Mouse (Mus musculus) lung, embryonic 16.5 days (tissue): Measurements from ENCODE around the gene Tpcn2. TPM values are rescaled to one million over a fixed set of nuclear protein-coding genes. Genes with fewer than 3 reads are reported as not detected.

Source experiments
- ATAC-seq: fragments of 200-750 bp; cut with Nextera tagmentation; 2 replicates; pipeline ENCODE4 v1.8.0; 2017; ENCODE audit warnings: low read depth, mild to moderate bottlenecking, moderate library complexity
- H3K27ac ChIP-seq: fragments of 300-500 bp; sonication (generic); 2 replicates; pipeline ENCODE4 v1.5.1; 2014; ENCODE audit warnings: mild to moderate bottlenecking, control low read depth, low read length
- H3K27me3 ChIP-seq: fragments of 300-500 bp; sonication (generic); 2 replicates; pipeline ENCODE4 v1.6.1; 2014; ENCODE audit warnings: low read depth, low read length, mixed read lengths; ENCODE audit not compliant: control insufficient read depth, insufficient read depth
- H3K36me3 ChIP-seq: fragments of 300-500 bp; sonication (generic); 2 replicates; pipeline ENCODE4 v1.6.1; 2014; ENCODE audit warnings: low read length; ENCODE audit not compliant: control insufficient read depth, insufficient read depth
- H3K4me1 ChIP-seq: fragments of 300-500 bp; sonication (generic); replicated peaks from 2 replicates; pipeline ENCODE4 v1.6.1; 2014; ENCODE audit warnings: low read length, mixed read lengths; ENCODE audit not compliant: control insufficient read depth, insufficient read depth
- H3K4me2 ChIP-seq: fragments of 300-500 bp; sonication (generic); 2 replicates; pipeline ENCODE4 v1.6.1; 2014; ENCODE audit warnings: low read depth, low read length, control low read depth
- H3K4me3 ChIP-seq: fragments of 300-500 bp; sonication (generic); 2 replicates; pipeline ENCODE4 v1.5.1; 2014; ENCODE audit warnings: mild to moderate bottlenecking, low read length, control low read depth
- H3K9ac ChIP-seq: fragments of 300-500 bp; sonication (generic); 2 replicates; pipeline ENCODE4 v1.6.1; 2014; ENCODE audit warnings: low read length, control low read depth
- H3K9me3 ChIP-seq: fragments of 300-500 bp; sonication (generic); 2 replicates; pipeline ENCODE4 v1.6.1; 2016; ENCODE audit warnings: low read length; ENCODE audit not compliant: control insufficient read depth
- WGBS: fragments of 180-500 bp; shearing (Covaris S2); extraction: QIAGEN DNeasy Blood & Tissue Kit; methylation state at CpG from one replicate; pipeline ENCODE4 v1.1.7; 2014; 5-methylcytosine and 5-hydroxymethylcytosine counted together
- polyA plus RNA-seq: library from polyadenylated mRNA; unstranded; fragments of >200 nt; fragmentation: Nextera tagmentation; extraction: Ambion mirVana; gene quantifications from 2 replicates; pipeline ENCODE4 v1.2.1, GENCODE M21; 2015

Gene Tpcn2
- polyA plus RNA-seq, 1 experiment from 2014 or later, result 12.3 TPM

DNA sequence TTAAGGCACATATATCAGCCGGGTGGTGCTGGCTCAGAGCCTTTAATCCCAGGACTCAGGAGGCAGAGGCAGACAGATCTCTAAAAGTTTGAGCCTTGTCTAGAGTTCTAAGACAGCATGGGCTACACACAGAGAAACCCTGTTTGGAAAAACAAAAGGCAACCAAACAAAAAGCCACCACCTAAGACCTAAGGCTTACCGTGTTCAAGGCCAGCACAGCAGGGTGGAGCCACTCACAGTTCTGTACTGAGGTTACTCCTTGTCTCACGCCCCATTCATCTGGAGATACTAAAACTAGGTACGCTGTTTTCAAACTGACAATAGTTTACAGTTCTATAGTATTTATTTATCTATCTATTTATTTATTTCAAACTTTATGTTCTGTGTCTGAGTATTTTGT, 1.7 kb upstream of the Tpcn2 start:
- H3K4me3 ChIP-seq, result no peak overlapping the region
- H3K36me3 ChIP-seq, result no peaks in the 10 kb centered on the region
- H3K27me3 ChIP-seq, result no peaks in the 10 kb centered on the region
- H3K4me2 ChIP-seq, result no peak overlapping the region
- H3K27ac ChIP-seq, result no peak overlapping the region
- no peak overlapping the region for H3K9ac ChIP-seq
- WGBS, result 77% methylated on average over 4 of the region's 4 CpGs
- no peaks in the 10 kb centered on the region for H3K9me3 ChIP-seq
- ATAC-seq, result no peak
- H3K4me1 ChIP-seq, result peaks cover 14% of the 10 kb centered on the region

DNA sequence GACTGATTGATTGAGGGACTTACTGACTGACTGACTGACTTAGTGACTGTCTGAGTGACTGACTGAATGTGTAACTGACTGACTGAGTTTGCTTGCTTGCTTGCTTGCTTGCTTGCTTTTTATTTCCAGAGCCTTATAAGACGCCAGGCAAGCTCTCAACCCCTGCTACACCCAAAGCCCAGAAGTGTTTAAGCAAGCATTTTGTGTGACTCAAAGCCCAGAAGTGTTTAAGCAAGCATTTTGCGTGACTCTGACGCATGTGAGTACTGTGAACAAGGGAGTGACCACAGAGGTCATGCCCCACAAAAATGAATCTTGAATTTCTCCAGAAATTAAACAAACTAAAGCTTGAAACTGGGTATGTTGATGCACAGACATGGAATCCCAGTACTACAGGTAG, 482 bp upstream of the Tpcn2 start:
- 25% methylated on average over 3 of the region's 3 CpGs for WGBS
- peaks cover 14% of the 10 kb centered on the region for H3K4me1 ChIP-seq
- peak; percentile 73 for ATAC-seq
- peaks cover 4% of the 10 kb centered on the region; the same call in 1 of the 2 replicates for H3K36me3 ChIP-seq
- peak overlapping the region; percentile 67 for H3K4me2 ChIP-seq
- no peak overlapping the region for H3K9ac ChIP-seq
- H3K27me3 ChIP-seq, result no peaks in the 10 kb centered on the region
- peak overlapping the region; percentile 69 for H3K27ac ChIP-seq
- H3K9me3 ChIP-seq, result no peaks in the 10 kb centered on the region
- peak overlapping the region; percentile 64 for H3K4me3 ChIP-seq

DNA sequence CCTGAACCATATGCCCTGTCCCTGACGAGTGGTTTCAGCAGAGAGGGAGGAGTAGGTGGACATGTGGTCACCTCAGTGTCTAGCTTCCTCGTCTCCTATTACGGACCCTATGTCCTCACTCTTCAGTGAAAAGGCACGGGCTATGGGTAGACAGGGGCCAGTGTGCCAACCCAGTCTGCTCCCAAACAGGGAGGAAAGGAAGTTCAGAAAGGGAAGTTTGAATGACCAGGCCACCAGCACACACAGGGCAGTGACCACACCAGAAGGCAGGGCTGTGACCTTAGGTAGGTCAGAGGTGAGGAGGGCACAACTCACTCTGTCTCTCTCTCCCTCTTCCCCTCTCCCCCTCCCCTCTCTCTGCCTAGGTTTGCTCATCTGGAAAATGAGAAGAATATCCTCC, 770 bp downstream of the Tpcn2 start:
- peak; percentile 2; the same call in 1 of the 2 replicates for ATAC-seq
- H3K4me2 ChIP-seq, result peak overlapping the region; percentile 67
- H3K27ac ChIP-seq, result peak overlapping the region; percentile 69; the same call in 1 of the 2 replicates
- peak overlapping the region; percentile 64 for H3K4me3 ChIP-seq
- no peaks in the 10 kb centered on the region for H3K27me3 ChIP-seq
- H3K9me3 ChIP-seq, result no peaks in the 10 kb centered on the region
- WGBS, result 48% methylated on average over 4 of the region's 4 CpGs
- H3K36me3 ChIP-seq, result peaks cover 10% of the 10 kb centered on the region
- H3K4me1 ChIP-seq, result peaks cover 14% of the 10 kb centered on the region
- peak overlapping the region; percentile 69 for H3K9ac ChIP-seq

DNA sequence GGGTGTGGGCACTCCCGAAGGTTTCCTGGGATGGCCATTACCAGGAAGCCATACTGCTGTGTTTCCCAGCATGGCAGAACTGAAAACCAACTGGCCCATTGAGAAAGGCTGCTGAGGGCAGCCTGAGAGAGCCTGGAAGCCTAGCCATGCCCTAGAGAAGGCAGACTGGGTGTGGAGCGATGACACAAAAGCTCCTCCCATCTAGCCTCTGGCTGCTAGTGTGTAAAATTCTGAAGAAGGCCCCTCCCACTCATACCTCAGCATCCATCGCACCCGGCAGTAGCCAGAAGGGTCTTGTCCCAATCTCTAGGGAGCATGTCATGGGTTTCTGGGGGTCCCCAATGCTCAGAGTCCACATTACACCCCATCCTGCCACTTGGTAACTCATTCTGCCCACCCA, 2.4 kb downstream of the Tpcn2 start:
- WGBS, result 64% methylated on average over 4 of the region's 4 CpGs
- Histone ChIP-seq H3K27ac (no peak overlapping the region), H3K36me3 (peaks cover 17% of the 10 kb centered on the region), H3K9ac (no peak overlapping the region), H3K27me3 (no peaks in the 10 kb centered on the region), H3K9me3 (no peaks in the 10 kb centered on the region), H3K4me3 (no peak overlapping the region), H3K4me2 (no peak overlapping the region), H3K4me1 (peaks cover 14% of the 10 kb centered on the region)
- ATAC-seq, result no peak

DNA sequence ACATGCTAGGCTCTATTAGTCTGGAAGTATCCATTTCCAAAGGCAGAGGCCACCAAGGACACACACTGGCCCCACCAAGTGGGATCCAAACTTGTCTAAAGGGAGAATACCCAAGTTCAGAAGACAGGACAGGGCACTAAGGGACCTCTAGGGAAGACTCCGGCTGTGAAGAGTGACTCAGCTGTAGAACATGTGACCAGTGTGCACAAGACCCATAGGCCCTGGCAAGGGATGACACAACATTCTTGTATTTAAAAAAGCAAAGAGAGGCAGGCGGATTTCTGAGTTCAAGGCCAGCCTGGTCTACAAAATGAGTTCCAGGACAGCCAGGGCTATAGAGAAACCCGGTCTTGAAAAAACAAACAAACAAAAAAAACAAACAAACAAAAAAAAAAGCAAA, 8.3 kb downstream of the Tpcn2 start:
- H3K27ac ChIP-seq, result no peak overlapping the region
- H3K9me3 ChIP-seq, result no peaks in the 10 kb centered on the region
- no peak for ATAC-seq
- H3K27me3 ChIP-seq, result no peaks in the 10 kb centered on the region
- peaks cover 28% of the 10 kb centered on the region for H3K36me3 ChIP-seq
- 72% methylated on average over 3 of the region's 3 CpGs for WGBS
- H3K4me1 ChIP-seq, result no peaks in the 10 kb centered on the region
- no peak overlapping the region for H3K4me3 ChIP-seq
- no peak overlapping the region for H3K9ac ChIP-seq
- H3K4me2 ChIP-seq, result no peak overlapping the region

DNA sequence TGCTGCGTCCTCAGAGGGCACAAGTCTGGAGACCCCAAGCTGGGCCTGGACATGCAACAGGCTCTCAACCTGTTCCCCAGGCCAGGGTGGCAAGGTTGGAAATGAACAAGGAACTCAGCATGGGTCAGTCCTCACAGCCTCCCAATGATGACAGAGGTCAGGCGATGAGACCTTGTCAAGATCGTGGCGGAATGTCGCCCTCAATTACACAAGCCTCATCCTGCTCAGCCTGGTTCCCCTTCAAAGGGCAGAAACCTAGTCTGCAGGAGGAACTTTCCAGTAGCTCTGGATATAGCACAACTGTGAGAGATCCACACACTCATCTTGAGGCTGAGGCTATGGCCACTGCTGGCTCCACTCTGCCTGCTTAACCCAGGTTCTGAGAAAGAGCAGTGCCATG, 12.9 kb downstream of the Tpcn2 start:
- no peaks in the 10 kb centered on the region for H3K27me3 ChIP-seq
- no peak overlapping the region for H3K9ac ChIP-seq
- ATAC-seq, result no peak
- no peak overlapping the region for H3K4me3 ChIP-seq
- no peaks in the 10 kb centered on the region for H3K9me3 ChIP-seq
- no peaks in the 10 kb centered on the region for H3K4me1 ChIP-seq
- H3K4me2 ChIP-seq, result no peak overlapping the region
- H3K27ac ChIP-seq, result no peak overlapping the region
- WGBS, result 89% methylated on average over 5 of the region's 5 CpGs
- peaks cover 25% of the 10 kb centered on the region for H3K36me3 ChIP-seq

DNA sequence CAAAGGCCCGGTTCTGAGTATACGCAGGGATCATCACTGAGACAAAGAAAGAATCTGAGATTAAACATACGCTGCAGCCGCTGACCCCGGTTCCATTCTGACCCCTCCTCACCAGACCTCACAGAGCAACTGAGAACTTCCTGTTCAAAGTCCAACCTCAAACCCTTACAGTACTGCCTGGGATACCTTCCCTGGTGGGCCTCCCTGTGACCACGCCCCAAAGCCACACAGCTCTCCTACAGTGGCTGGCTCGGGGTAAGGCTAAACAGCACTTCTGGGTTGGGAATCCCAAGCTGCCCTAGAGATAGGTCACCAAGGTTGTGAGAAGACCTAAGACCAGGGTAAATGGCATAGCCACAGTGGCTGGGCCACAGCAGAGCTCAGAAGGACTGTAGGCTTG, 14.9 kb downstream of the Tpcn2 start:
- Histone ChIP-seq H3K4me2 (no peak overlapping the region), H3K9ac (no peak overlapping the region), H3K4me3 (no peak overlapping the region), H3K4me1 (no peaks in the 10 kb centered on the region), H3K27ac (no peak overlapping the region), H3K27me3 (no peaks in the 10 kb centered on the region), H3K9me3 (no peaks in the 10 kb centered on the region), H3K36me3 (peaks cover 27% of the 10 kb centered on the region)
- WGBS, result 88% methylated on average over 7 of the region's 7 CpGs
- no peak for ATAC-seq

DNA sequence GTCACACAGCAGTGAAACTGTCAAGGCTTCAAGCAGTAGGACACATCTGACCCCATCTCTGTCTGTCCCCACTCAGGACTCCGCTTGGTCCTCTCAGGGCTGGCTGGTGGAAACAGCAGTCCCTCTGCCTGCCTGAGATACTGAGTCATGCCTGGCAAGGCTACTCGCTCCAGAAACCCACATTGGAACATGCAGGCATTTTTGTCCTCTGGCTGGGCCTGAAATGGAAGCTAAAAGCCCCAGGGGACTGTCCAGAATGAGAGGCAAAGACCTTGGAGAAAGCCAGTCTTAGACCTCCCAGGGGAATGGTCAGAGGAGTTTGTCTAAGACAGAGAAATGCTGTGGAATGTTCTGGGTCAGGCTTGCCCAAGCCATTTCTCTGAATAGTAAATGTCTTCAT, 17.8 kb downstream of the Tpcn2 start:
- Histone ChIP-seq H3K9ac (no peak overlapping the region), H3K4me1 (no peaks in the 10 kb centered on the region), H3K27me3 (no peaks in the 10 kb centered on the region), H3K4me3 (no peak overlapping the region), H3K9me3 (no peaks in the 10 kb centered on the region), H3K4me2 (no peak overlapping the region), H3K36me3 (peaks cover 19% of the 10 kb centered on the region), H3K27ac (no peak overlapping the region)
- WGBS, result 76% methylated on average over 2 of the region's 2 CpGs
- ATAC-seq, result no peak

DNA sequence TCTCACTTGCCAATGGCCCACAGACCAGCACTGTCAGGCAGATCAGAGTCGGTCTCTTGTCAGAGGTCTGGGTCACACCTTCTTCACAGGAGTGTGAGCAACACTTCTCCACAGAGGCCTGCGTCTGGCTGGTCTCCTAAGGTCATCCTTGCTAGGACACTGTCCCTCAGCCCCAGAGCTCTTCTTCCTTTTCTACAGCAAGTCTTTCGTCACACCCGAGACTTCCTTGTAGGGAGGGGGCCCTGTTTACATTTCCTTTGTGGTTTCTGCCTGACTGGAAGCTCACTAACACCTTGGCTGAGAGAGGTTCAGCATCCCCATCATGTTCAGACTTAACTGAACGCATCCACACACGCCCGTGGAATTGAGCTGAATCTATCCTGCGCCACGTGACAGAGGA, 19.6 kb downstream of the Tpcn2 start:
- H3K4me3 ChIP-seq, result no peak overlapping the region
- ATAC-seq, result no peak
- H3K4me2 ChIP-seq, result no peak overlapping the region
- H3K36me3 ChIP-seq, result peaks cover 28% of the 10 kb centered on the region
- WGBS, result 51% methylated on average over 9 of the region's 9 CpGs
- H3K9me3 ChIP-seq, result no peaks in the 10 kb centered on the region
- H3K4me1 ChIP-seq, result no peaks in the 10 kb centered on the region
- no peak overlapping the region for H3K27ac ChIP-seq
- no peaks in the 10 kb centered on the region for H3K27me3 ChIP-seq
- H3K9ac ChIP-seq, result no peak overlapping the region

DNA sequence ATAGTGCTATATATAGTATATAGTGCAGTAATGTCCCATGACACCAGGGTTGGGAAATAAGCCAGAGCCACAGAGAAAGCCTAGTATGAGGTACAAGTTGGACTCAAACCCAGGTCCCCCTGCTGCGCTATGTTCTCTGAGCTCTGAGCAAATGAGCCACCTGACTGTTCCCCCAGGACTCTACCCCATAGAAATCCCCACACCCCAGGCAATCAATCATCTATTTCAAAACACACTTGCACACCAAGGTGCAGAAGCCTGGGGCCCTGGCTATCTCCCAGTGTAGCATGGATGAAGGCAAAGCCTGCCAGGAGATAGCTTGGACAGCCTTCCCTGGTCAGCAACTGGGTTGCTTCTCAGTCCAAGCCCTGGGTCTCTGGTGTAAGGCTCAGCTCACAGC, 27.7 kb downstream of the Tpcn2 start:
- H3K36me3 ChIP-seq, result peaks cover 14% of the 10 kb centered on the region
- 94% methylated on average over 1 of the region's 1 CpGs for WGBS
- no peak for ATAC-seq

More for the DNA sequence above, 27.7 kb downstream of the Tpcn2 start:
- H3K4me1 ChIP-seq, result no peaks in the 10 kb centered on the region
- H3K27me3 ChIP-seq, result no peaks in the 10 kb centered on the region
- H3K9me3 ChIP-seq, result no peaks in the 10 kb centered on the region
- H3K4me2 ChIP-seq, result no peak overlapping the region
- no peak overlapping the region for H3K27ac ChIP-seq
- H3K4me3 ChIP-seq, result no peak overlapping the region
- H3K9ac ChIP-seq, result no peak overlapping the region
